Mouse (Mus musculus) CH12.LX (cell line): ENCODE measurements around the gene D11Wsu47e.

Experiments
- CTCF ChIP-seq, 2 experiments: IDR thresholded peaks in 1 of 2; conservative IDR thresholded peaks in 1 of 2; 2 replicates each; pipeline ENCODE4 v1.5.1; 2011 to 2012; ENCODE audit warnings: low read depth in 2 of 2, low read length in 2 of 2, improper control_type of control experiment in 1 of 2, inconsistent platforms in 1 of 2, mild to moderate bottlenecking in 1 of 2, moderate library complexity in 1 of 2
- POLR2A ChIP-seq: IDR thresholded peaks from 2 replicates; pipeline ENCODE4 v1.6.1; 2011; ENCODE audit warnings: low read depth, mild to moderate bottlenecking, improper control_type of control experiment, low read length
- TBP ChIP-seq: conservative IDR thresholded peaks from 2 replicates; pipeline ENCODE4 v1.6.1; 2011; ENCODE audit warnings: low read depth, low read length, improper control_type of control experiment

DNA sequence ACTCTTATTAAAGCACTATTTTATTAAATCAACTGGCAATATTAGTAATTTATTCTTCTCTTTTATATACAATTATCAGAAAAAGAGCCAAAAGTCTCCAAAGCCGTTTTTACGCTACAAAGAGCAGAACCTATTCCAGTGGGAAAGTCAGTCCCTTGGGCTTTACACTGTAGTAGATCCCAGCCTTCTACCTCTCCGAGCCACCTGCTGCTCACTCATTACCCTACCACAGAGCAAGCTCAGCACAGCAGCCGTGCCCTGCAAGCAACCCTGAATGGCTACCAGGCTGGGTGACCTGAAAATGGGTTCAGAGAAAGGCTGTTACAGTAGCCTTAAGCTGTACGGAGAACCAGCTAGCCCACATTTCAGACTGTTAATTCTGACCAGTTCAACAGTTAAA, 9.6 kb upstream of the D11Wsu47e start:
- TF ChIP-seq POLR2A = no peak
- TF ChIP-seq TBP = no peak
- TF ChIP-seq CTCF (conservative IDR thresholded peaks at IDR 0.05 in 1 of 2, IDR thresholded peaks at IDR 0.05 in 1 of 2; ENCODE audit: low read depth in 2 of 2, low read length in 2 of 2) = no peak
